Mouse (Mus musculus) T-helper 1 cell (primary cell): ENCODE measurements around the gene Spata1.

Experiments
- in situ Hi-C: fragments of 300-600 bp; cut with MboI, MseI; formaldehyde crosslinking; loops from one replicate; pipeline ENCODE4 v1.15.1; 2025; ENCODE audit warnings: high pct_unique_total_duplicates

Spata1 gene

DNA sequence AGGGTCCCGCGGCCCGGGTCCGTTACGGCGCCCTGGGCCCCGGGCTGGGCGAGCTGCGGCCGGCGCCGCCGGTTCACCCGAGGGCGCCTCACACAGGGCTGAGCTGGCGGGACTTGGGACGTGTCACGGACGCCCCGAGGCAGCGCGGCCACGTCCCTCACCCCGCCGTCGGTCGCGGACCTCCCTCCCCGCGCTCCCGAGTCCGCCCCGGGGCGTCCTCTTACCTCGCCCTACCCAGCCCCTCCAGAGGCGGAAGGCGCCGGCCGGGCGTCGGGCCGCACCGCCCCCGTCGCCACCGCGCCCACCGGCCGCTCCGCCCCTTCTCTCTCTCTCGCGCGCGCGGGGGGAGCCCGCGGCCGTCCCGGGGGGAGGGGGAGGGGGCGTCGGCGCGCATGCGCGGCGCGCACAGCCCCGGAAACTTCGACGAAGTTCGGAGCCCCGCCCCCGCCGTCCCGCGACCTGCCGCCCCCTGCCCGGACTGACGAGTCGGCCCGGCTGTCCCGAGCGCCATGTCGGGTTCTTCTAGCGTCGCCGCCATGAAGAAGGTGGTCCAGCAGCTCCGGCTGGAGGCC lies at the start of gene Spata1, which contains the start of gene Gng5:
Gene Spata1 (minus strand): TSS at position 323 of the 572 bp plus-strand sequence.
Gene Gng5 (plus strand): TSS at position 377 of the 572 bp plus-strand sequence.
- in situ Hi-C loops = loop anchor here (10.0 kb wide), 1 partner anchor 315 kb away; no protein-coding TSS in a partner anchor

DNA sequence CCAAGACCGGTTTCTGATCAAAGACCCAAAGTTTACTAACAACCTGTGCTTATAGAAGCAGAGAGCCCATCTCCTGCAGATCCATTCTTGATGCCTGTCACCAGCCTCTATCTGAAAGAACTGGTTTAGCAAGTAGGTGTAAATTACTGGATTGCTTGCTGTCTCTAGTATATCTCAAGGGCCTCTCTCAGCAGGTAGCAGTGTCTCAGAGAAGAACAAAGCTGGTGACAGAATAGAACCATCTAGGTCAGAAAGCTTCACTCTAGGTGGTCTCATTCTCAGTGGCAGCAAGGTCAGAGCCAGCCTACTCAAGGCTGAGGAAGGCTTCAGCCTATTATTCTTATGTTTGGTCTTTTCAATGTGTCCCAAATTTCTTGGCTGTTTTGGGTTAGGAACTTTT lies 44.1 kb upstream of the Spata1 start:
- in situ Hi-C loops = no loop called here

DNA sequence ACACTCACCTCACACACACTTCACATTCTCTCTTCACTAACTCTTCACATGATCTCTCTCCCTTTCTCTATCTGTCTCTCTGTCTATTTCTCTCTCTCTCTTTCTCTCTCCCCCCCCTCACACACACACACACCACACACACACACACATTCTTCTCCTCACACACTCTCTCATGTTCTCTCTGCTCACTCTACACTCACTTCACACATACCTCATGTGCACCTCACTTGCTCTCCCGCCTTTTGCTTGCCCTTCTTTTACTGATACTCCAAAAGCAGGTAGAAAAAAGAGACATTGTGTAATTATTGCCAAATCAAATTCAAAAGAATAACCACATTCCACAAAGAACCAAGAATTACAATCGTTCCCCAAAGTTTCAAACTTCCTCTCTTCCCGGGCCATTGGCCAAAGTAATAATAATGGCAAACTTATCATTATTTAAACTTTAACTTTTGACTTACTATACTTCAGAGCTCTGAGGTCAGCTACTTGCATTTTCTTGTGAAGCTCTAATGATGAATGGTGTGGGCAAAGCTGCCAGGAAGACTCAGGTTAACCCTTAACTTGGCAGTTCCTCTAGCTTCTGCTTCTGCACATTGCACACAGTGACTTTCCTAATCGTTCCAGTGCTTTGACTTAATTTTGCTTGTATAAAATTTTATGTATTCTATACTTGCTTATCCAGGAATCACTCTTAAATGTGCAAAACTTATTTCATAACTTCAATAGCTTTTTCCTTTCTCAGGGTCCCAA lies 41.1 kb upstream of the Spata1 start:
- in situ Hi-C loops = no loop called here

DNA sequence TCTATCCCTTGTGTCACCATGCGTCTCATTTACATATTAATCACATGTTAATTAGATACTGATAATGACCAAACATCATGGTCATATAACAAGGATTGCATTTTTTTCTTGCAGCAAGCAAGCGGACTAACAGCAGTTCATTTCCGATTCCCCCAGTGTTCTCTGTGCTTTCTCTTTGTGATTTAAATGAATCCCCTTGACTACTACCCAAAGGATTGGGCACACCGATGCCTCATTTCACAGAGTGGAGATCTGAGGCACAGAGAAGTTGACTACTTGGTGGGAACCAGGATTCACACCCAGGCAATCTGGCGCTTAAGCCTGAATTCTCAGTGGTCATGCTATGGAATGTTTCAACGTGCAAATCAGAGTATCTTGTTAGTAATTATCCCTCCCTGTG lies 35.4 kb upstream of the Spata1 start:
- in situ Hi-C loops = no loop called here

DNA sequence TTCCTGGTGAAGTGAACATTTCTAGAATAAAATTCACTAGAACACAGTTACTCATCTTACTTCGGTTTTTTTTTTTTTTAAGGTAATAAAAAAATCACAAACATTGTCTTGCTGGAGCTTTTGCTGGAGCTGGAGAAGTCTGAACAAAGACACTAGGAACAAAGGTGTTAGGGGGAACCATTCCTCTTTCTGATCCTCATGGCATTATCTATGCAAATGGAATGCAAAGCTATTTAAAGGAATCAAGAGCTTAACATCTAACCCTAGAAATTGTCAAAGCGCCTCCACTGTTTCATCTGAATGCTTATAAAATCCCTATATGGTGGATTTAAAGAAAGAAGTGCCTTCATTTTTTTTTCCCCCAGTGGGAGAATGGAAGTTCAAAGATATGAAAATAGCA lies 28.8 kb upstream of the Spata1 start:
- in situ Hi-C loops = loop anchor here (10.0 kb wide), 1 partner anchor 604 kb away; the partner anchor contains the start of gene Bcl10

DNA sequence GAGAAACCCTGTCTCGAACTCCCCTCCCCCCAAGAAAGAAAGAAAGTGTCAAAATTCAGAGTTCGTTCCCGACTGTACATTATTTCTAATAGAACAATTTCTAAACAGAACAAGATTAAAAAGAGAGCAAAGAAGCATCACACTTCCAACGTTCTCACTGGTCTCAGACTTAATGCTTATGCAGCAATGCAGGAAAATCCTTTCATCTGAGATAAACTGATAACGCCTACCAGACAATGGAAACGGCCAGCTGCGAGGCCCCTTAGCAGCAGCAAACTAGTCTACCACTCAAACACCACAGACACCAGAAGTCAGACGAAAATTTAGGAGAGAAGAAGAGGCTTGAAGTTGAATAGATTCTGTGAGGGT lies 22.1 kb upstream of the Spata1 start:
- in situ Hi-C loops = loop anchor here (10.0 kb wide), 1 partner anchor 597 kb away; the partner anchor contains the start of gene Bcl10

DNA sequence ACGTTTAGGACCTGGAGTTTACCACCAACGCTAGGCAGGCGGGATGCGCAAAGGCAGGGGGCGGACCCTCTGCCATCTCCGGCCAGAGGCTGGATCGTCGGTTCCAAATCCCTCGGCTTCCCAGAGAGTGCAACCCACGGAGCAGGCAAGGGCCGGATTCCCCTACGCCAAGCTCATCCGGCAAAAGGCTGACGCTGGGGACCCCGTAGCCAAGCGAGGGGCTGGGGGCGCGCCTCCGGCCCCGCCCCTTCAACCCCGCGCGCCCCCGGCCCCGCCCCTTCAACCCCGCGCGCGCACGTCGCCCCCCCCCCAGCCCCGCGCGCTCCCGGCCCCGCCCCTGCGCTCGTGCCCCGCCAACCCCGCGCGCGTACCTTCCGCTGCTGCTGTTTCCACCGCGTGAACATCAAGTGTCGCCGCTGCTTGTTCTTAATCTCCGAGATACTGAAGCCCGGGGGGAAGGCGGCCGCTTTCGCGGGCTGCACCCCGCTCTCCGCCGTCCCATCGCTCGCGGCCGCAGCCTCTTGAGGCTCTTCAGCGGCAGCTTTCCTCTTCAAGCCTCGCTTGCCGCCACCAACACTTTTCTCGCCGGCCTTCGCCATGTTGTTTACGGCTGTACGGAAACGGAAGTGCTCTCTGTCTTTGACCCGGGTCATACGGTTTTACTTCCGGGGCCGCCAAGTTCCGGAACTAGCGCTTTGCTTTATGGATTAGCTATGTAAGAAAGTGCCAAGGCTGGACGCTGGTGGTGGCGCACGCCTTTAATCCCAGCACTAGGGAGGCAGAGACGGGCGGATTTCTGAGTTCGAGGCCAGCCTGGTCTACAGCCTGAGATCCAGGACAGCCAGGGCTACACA lies 21.5 kb upstream of the Spata1 start, which contains the start of gene Rpf1:
Gene Rpf1 (minus strand): TSS at position 632 of the 854 bp plus-strand sequence.
- in situ Hi-C loops = loop anchor here (10.0 kb wide), 1 partner anchor 596 kb away; the partner anchor contains the start of gene Bcl10

DNA sequence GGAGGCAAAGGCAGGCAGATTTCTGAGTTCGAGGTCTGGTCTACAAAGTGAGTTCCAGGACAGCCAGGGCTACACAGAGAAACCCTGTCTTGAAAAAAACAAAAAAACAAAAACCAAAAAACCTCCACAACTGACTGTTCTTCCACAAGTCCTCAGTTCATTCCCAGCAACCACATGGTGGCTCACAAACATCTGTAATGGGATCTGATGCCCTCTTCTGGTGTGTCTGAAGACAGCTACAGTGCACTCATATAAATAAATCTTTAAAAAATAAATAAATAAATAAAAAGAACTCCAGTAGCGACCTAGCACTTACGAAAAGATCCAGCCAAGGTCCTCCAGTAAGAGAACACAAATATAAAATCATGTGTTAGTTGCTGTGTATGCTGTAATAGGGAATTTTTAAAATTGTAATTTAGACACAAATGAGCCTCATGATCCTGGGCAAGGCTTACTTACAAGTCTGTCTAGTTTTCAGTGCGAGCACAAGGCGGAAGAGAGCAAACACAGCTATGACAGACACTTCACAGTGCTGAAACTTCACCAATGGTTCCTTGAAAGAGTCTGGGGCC lies 20.8 kb upstream of the Spata1 start:
- in situ Hi-C loops = loop anchor here (10.0 kb wide), 1 partner anchor 596 kb away; the partner anchor contains the start of gene Bcl10

DNA sequence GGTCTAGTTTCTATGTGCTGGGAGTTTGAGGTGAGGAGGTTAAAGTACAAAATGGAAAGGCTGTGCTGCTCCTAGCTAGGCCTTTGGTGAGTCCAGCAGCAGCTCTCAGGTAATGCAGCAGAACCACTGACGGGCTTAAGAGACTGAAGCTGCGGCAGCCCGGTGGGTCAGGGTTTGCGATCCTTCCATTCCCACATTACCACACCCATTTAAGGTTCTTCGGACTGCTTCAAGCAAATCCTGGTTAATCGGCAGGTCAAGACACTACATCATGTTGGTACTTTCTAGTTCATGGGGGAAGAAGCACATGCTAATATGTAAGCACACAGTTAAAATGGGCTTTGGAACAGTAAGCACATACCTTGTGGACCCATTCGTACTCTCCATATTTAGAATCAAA lies 7.2 kb upstream of the Spata1 start:
- in situ Hi-C loops = no loop called here

DNA sequence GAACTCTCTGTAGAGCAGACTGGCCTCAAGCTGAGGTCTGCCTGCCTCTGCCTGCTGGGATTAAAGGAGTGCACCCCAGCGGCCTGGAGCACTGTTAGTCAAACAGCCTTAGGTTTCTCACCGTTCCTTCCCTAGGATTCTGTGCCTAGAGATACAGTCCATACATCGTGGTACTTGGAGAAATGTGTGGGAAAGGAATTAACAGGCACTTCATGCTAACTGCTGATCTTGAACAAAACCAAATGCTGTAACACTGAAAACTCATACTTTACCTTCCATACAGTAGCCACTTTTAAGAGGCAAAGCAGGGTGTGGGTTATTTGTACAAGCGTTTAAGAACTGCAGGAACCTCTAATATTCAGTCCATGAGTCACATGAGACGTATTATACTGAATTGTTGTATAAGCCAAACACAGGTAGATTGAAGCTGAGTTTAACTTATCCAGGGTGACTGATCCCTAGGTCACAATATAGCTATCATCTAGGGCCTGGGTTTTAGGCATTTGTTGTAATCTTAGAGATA lies 2.1 kb upstream of the Spata1 start:
- in situ Hi-C loops = no loop called here

DNA sequence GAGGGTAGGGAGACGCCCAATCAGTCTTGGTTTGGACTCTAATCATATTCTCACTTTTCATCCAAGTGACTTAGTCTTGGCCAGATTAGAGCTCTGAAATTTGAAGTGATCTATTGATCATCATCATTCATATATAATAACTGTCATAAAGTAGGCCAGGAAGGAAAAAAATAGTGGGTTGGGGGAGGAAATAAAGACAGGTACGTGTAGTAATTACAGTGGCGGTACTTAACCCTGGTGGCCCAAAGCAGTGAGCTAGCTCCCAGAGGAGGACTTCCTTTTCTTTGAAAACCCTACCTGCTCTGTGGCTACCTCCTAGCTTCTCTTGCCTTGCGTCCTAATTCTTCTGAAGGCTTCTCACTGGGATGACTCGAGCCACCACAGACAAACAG lies 1.3 kb upstream of the Spata1 start:
- in situ Hi-C loops = no loop called here

DNA sequence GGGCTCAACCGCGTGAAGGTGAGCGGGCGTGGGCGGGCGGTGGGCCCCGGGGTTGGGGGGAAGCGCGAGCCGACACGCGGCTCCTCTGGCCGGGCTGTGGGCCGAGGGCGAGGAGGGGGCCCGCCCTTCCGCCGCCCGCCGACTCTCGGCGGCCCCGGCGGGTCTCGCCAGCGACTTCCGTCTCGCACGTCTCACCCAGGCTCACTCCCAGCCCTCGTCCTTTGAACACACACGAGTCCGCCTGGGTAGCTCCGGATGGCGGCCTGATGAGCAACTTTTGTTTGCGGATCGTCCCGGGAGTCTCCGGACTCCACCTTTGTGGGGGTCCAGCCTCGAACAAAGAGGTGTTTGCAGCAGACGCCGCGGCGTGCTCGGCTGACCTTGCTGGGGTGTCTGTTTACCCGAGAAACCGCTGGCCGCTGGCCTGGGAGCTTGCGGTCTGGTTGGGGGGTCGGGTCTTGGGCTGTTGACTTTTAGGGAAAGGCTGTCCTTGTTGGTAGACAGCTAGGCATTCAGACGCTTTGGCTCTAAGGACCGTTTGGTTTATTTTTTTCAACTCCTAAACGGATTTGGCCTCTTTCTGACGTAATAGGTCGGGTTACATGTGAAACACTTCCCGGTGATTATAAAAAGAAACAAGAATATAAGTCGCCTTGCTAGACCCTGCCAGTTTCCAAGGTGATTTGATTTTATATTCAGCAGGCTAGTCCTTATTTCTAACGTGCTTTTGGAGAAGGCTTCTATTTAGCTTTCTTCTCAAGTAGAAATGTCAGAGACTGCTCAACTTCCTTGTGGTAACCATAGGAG lies 653 bp upstream of the Spata1 start:
- in situ Hi-C loops = no loop called here

DNA sequence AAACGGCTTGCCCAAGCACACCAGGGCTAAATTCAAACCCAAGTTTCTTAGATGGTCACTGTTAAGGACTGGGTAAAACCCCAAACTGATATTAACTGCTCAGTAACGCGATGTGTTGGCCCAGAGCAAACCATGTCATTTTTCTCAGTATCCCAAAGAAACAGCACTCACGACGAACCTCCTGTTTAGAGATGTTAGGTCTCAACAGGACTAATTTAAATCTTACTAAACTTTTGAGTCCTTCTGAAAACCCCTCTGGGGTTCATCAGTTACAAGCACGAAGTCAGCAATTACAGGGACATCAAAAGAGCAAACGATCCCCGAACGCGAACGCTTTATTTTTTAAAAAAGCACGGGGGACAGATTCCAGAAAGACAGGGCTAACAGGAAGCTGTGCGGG lies 564 bp downstream of the Spata1 start:
- in situ Hi-C loops = loop anchor here (10.0 kb wide), 1 partner anchor 314 kb away; no protein-coding TSS in a partner anchor

DNA sequence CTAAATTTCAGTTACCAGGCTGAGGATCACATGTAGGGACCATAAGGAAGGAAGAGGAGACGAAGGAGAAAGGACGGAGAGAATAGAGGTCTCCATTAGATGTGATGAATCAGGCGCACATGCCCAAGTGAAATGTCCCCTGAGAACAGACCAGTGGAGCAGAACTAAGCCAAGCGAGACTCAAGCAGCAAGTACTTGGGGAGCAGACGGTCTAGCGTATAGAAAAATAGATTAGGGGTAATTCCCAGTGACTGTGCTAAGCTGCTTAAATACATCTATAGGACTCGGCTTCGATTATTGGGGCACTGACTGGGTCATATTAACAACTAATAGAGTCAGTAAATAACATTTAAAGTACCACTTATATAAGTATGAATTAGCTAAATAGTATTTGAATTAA lies 4.6 kb downstream of the Spata1 start:
- in situ Hi-C loops = loop anchor here (10.0 kb wide), 1 partner anchor 310 kb away; no protein-coding TSS in a partner anchor

DNA sequence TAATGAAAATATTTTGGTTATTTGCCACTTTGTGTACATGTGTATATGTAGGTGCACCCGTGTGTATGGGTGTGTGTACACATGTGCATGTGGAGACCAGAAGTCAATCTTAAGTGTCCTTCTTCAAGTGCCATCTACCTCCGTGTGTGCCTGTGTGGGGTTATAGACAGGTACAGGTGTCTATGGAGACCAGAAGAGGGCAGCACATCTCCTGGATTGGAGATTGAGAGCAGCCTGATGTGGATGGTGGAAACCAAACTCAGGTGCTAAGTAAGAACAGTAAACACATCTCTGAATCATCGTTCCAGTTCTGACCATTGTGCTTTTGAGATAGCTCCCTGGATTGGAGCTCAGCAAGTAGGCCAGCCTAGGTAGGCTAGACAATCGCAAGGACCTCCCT lies 13.1 kb downstream of the Spata1 start:
- in situ Hi-C loops = no loop called here

DNA sequence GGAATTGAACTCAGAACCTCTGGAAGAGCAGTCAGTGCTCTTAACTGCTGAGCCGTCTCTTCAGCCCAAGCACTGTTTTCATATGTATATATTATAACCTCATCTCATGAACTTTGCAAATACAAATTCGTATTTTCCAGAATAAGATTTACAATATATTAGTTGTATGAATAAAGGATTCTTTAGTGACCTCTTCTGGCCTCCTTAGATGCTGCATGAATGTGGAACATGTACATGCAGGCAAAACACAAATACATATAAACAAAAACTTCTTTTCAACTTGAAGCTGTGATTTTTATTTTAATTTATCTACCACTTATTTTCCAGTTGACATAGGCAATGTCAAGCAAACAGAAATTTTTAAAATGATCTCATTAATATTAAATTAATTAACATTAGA lies 17.5 kb downstream of the Spata1 start:
- in situ Hi-C loops = no loop called here

DNA sequence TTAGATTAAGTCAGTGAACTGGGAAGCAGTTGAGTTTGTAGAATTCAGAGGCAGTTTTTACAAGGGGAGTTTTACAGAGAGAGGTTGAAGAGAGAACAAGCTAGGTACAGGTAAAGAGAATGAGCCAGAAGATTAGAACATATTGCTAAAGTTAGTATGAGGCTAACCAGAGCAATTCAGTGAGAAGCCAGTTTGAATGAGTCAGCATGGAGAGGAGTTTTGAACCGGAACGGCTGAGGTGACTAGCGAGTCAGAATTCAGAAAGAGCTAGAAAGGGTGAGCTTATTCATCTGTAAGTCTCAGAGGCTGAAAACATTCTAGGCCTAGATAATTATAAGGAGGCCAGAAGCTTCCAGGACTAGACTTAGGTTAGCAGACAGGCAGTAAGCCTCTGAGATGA lies 25.1 kb downstream of the Spata1 start:
- in situ Hi-C loops = loop anchor here (5.0 kb wide), 1 partner anchor 127 kb away; no protein-coding TSS in a partner anchor

DNA sequence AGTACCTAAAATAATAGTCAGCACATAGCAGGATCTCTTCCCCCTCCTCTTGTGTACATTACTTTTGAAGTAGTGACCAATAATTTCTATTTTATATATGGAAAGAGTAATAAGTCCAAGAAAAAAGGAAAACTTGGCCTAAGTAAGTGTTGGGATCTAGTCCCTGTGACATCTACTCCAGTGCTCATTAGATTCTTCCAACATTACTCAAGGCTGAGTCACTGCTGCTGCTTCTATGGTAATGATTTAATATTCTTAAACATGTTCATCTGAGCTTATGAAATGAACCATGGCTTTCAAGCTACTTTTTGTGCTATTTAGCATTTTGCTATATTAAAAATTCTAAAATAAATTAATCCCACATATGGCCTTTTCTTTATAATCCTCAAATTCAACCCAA lies 25.8 kb downstream of the Spata1 start:
- in situ Hi-C loops = loop anchor here (5.0 kb wide), 1 partner anchor 126 kb away; no protein-coding TSS in a partner anchor

DNA sequence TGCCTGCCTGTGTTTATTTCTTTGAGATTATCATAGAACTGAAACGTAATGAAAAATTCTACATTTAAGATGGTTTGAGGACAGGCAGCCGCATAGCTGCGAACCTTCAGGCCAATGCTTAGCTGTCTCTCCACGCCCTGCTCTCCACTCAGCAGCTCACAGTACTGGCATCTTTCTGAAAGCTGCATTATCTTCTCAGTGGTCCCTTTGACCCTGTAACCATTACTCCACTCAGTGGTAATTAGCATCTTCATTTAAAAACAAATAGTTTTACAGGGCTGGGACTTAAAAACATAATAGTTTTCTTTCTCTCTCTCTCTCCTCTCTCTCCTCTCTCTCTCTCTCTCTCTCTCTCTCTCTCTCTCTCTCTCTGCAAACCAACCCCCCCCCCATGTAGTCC lies 26.9 kb downstream of the Spata1 start:
- in situ Hi-C loops = loop anchor here (5.0 kb wide), 1 partner anchor 125 kb away; no protein-coding TSS in a partner anchor

DNA sequence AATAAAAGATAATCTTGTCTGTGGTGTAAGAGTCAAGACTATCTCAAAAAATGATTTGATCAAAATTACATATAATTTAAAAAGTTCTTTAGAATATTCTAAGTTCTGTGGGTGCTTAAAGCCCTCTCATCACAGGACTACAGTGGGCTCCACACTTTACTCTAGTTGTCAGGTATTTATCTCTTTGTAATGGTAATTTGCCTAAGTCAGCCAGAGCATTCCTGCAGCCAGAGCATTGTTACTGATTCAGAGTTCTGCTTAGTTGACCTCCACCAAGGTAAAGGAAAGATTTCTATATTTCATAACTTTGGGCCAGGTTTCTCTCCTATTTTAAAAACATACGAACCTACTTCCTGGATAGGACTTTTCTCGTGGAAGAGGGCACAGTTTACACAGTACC lies 30.3 kb downstream of the Spata1 start:
- in situ Hi-C loops = no loop called here
